Mouse (Mus musculus) right cerebral cortex, postnatal 4 days (tissue): ENCODE measurements at regions not wholly inside any gene's neighbourhood (a gene's known extent, or its start where the extent isn't known, plus 50 kb on each side); places are given as distances from the start of the nearest gene placed in this dataset.

Experiments used
- DNase-seq: peaks from one replicate; pipeline ENCODE4 v3.0.0-alpha.2; 2022

GRCm38 (mm10) chr13:35079685-35080084 is 52.8 kb upstream of the Eci2 start:
- no peak for DNase-seq

- no peak for DNase-seq
Observed at GRCm38 (mm10) chr13:35085386-35085785, 58.5 kb upstream of the Eci2 start.

GRCm38 (mm10) chr13:35087246-35088040 is 60.5 kb upstream of the Eci2 start:
- peak; percentile 70 for DNase-seq

- no peak for DNase-seq
Observed at GRCm38 (mm10) chr13:35091155-35091554, 64.3 kb upstream of the Eci2 start.

- DNase-seq: no peak
Observed at GRCm38 (mm10) chr13:35119782-35120181, 92.9 kb upstream of the Eci2 start.

GRCm38 (mm10) chr13:35129475-35129874 is 102.6 kb upstream of the Eci2 start:
- DNase-seq: no peak

GRCm38 (mm10) chr13:35131272-35132185 is 104.6 kb upstream of the Eci2 start:
- no peak for DNase-seq

- no peak for DNase-seq
Observed at GRCm38 (mm10) chr13:35151629-35152028, 124.7 kb upstream of the Eci2 start.

GRCm38 (mm10) chr13:35159456-35159855 is 132.6 kb upstream of the Eci2 start:
- DNase-seq: no peak

GRCm38 (mm10) chr13:35160767-35161166 is 133.9 kb upstream of the Eci2 start:
- DNase-seq: no peak

GRCm38 (mm10) chr13:35166080-35166479 is 139.2 kb upstream of the Eci2 start:
- peak; percentile 46 for DNase-seq

GRCm38 (mm10) chr13:35166831-35167541 is 140.1 kb upstream of the Eci2 start:
- DNase-seq: no peak

GRCm38 (mm10) chr13:35171562-35172254 is 144.8 kb upstream of the Eci2 start:
- no peak for DNase-seq

GRCm38 (mm10) chr13:35173522-35173921 is 146.6 kb upstream of the Eci2 start:
- no peak for DNase-seq

GRCm38 (mm10) chr13:35175587-35175986 is 148.7 kb upstream of the Eci2 start:
- DNase-seq: no peak

- DNase-seq: no peak
Observed at GRCm38 (mm10) chr13:35177305-35177704, 150.4 kb upstream of the Eci2 start.

GRCm38 (mm10) chr13:35189028-35189711 is 162.3 kb upstream of the Eci2 start:
- peak; percentile 14 for DNase-seq

GRCm38 (mm10) chr13:35202069-35202468 is 175.2 kb upstream of the Eci2 start:
- no peak for DNase-seq

- DNase-seq: no peak
Observed at GRCm38 (mm10) chr13:35208319-35208718, 181.4 kb upstream of the Eci2 start.

- no peak for DNase-seq
Observed at GRCm38 (mm10) chr13:35209551-35209950, 182.7 kb upstream of the Eci2 start.

- no peak for DNase-seq
Observed at GRCm38 (mm10) chr13:35211834-35212233, 184.9 kb upstream of the Eci2 start.

GRCm38 (mm10) chr13:35212276-35212675 is 185.4 kb upstream of the Eci2 start:
- DNase-seq: no peak
